Mouse (Mus musculus): ENCODE measurements around the gene Fam198a. TPM values are rescaled to one million over a fixed set of nuclear protein-coding genes. Genes with fewer than 3 reads are reported as not detected.
A peak's percentile ranks its signal among the peaks of the same experiment; 100 is the strongest.

Fam198a gene
- total and polyA plus RNA-seq, 2 experiments from 2014 or later: 1.6 to 5.7 TPM

DNA sequence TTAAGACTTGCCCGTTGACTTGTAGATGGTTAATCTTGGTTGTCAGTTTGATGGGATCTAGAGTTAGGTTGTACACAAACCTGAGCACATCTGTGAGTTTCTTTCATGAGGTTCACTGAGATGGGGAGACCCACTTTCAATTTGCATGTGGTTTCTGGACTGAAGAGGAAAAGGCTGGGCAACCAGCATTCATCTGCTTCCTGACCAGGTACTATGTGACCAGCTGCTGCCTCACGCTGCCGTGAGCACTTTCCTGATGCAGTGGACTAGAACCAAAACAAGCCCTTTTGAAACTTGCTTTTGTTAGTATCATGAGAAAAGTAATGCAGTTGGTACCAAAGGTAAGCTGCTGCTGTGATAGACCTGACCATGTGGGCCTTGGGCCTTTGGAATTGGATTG lies 7.8 kb upstream of the Fam198a start:
- Histone ChIP-seq H3K27ac (ENCODE audit: low read depth, low read length) (no peak overlapping the region), H3K9me3 (ENCODE audit: low read length) (no peaks in the 10 kb centered on the region), H3K36me3 (ENCODE audit: insufficient read depth) (no peaks in the 10 kb centered on the region), H3K9ac (no peak overlapping the region), H3K27me3 (ENCODE audit: insufficient read depth, low read length) (no peaks in the 10 kb centered on the region), H3K4me2 (ENCODE audit: low read depth) (no peak overlapping the region), H3K4me1 (ENCODE audit: insufficient read depth) (no peaks in the 10 kb centered on the region), H3K4me3 (ENCODE audit: low read depth, low read length) (no peak overlapping the region)
- DNase-seq: no peak
- no peak for TF ChIP-seq CTCF (IDR thresholded peaks at IDR 0.05; ENCODE audit: low read depth)
- 94% methylated on average over 3 of the region's 3 CpGs for WGBS
- no peak for ATAC-seq

DNA sequence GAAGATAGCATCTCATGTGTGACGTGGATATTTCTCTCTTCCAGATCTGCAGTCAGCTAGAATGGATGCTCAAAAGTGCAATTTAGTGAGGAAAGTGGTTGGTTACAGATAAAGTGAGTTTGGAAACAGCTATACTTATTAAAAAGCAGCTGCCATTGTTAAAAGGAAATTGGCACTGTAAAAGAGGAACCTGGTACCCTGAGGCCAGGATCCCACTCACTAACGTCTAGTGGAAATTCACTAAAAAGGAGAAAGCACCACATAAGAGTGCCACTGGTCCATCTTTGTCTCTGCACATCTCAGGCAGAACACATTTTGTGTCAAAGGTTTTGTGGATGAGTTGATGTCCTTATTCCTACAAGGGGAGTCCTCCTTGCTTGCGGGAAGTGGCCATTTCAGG lies 7.2 kb upstream of the Fam198a start:
- H3K27me3 ChIP-seq (ENCODE audit: insufficient read depth, low read length): no peaks in the 10 kb centered on the region
- no peak overlapping the region for H3K4me2 ChIP-seq (ENCODE audit: low read depth)
- H3K4me3 ChIP-seq (ENCODE audit: low read depth, low read length): no peak overlapping the region
- no peaks in the 10 kb centered on the region for H3K4me1 ChIP-seq (ENCODE audit: insufficient read depth)
- H3K9me3 ChIP-seq (ENCODE audit: low read length): no peaks in the 10 kb centered on the region
- DNase-seq: no peak
- ATAC-seq: no peak
- no peak overlapping the region for H3K27ac ChIP-seq (ENCODE audit: low read depth, low read length)
- WGBS: 87% methylated on average over 3 of the region's 3 CpGs
- H3K36me3 ChIP-seq (ENCODE audit: insufficient read depth): no peaks in the 10 kb centered on the region
- TF ChIP-seq CTCF (IDR thresholded peaks at IDR 0.05; ENCODE audit: low read depth): no peak
- no peak overlapping the region for H3K9ac ChIP-seq

DNA sequence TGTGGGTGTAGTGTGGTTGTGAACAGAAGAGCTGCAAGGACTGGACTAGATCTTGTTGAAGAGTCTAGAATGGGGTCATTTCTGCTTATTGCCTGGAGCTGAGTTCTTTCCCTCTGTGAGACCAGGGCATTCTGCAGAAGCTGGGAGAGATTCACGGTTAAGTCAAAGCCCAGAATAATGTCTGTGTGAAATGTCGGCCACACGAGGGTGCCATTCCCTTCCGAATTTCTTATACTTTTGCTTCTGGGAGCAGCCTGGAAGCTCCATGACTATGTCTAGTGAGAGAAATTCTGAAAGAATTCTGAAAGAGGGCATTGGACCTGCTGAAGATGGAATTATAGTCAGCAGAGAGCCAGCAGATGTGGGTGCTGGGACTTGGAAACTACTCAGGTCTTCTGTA lies 3.0 kb upstream of the Fam198a start:
- Histone ChIP-seq H3K27ac (ENCODE audit: low read depth, low read length) (no peak overlapping the region), H3K4me3 (ENCODE audit: low read depth, low read length) (no peak overlapping the region), H3K36me3 (ENCODE audit: insufficient read depth) (no peaks in the 10 kb centered on the region), H3K4me2 (ENCODE audit: low read depth) (no peak overlapping the region), H3K4me1 (ENCODE audit: insufficient read depth) (0 out of 2 replicates have a peak, but pooled peaks cover 5% of the 10 kb centered on the region), H3K9me3 (ENCODE audit: low read length) (no peaks in the 10 kb centered on the region), H3K27me3 (ENCODE audit: insufficient read depth, low read length) (no peaks in the 10 kb centered on the region), H3K9ac (no peak overlapping the region)
- ATAC-seq: peak; percentile 79
- WGBS: 12% methylated on average over 4 of the region's 4 CpGs
- peak; percentile 82 for TF ChIP-seq CTCF (IDR thresholded peaks at IDR 0.05; ENCODE audit: low read depth)
- peak; percentile 87 for DNase-seq

DNA sequence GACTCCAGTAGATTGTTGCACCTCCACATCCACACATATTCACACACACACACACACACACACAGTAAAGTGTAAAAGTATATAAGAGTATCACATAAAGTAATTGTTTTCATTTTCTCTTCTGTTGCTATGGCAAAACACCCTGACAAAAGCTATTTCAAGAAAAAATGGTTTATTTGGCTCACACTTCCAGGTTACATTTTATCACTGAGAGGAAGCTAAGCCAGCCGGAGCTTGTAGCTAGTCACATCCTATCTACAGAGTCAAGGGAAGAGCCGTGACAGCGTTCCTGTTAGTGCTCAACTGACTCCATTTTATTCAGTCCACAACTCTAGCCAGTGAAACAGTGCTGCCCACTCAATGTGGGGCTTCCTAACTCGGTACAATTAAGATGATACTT lies 2.4 kb upstream of the Fam198a start:
- Histone ChIP-seq H3K4me1 (ENCODE audit: insufficient read depth) (0 out of 2 replicates have a peak, but pooled peaks cover 5% of the 10 kb centered on the region), H3K9ac (no peak overlapping the region), H3K4me2 (ENCODE audit: low read depth) (no peak overlapping the region), H3K36me3 (ENCODE audit: insufficient read depth) (no peaks in the 10 kb centered on the region), H3K9me3 (ENCODE audit: low read length) (no peaks in the 10 kb centered on the region), H3K27ac (ENCODE audit: low read depth, low read length) (no peak overlapping the region), H3K27me3 (ENCODE audit: insufficient read depth, low read length) (no peaks in the 10 kb centered on the region), H3K4me3 (ENCODE audit: low read depth, low read length) (no peak overlapping the region)
- ATAC-seq (no peak), DNase-seq (peak; percentile 7)
- 75% methylated on average over 4 of the region's 4 CpGs for WGBS
- TF ChIP-seq CTCF (IDR thresholded peaks at IDR 0.05; ENCODE audit: low read depth): no peak

DNA sequence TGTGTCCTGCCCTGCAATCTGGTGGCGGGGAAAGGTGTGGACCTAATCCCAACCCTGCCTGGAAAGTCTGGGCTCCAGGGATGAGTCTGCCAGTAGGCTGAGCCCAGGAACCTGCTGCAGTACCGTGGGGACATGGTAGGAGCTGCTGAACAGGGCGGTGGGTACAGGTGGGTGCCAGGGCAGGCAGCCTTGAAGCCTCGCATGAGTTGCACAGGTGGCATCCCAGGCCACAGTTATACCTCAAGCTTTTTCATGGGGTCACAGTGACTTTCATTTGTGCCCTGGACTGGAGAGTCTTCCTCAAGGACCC lies 281 bp downstream of the Fam198a start:
- WGBS: 26% methylated on average over 4 of the region's 4 CpGs
- H3K4me3 ChIP-seq (ENCODE audit: low read depth, low read length): no peak overlapping the region
- H3K27ac ChIP-seq (ENCODE audit: low read depth, low read length): no peak overlapping the region
- 0 out of 2 replicates have a peak, but pooled peaks cover 5% of the 10 kb centered on the region for H3K4me1 ChIP-seq (ENCODE audit: insufficient read depth)
- DNase-seq (no peak), ATAC-seq (no peak; the same call in 1 of the 2 replicates)
- TF ChIP-seq CTCF (IDR thresholded peaks at IDR 0.05; ENCODE audit: low read depth): no peak
- H3K36me3 ChIP-seq (ENCODE audit: insufficient read depth): no peaks in the 10 kb centered on the region
- peak overlapping the region; percentile 25; the same call in 1 of the 2 replicates for H3K9ac ChIP-seq
- peak overlapping the region; percentile 32 for H3K4me2 ChIP-seq (ENCODE audit: low read depth)
- H3K27me3 ChIP-seq (ENCODE audit: insufficient read depth, low read length): no peaks in the 10 kb centered on the region
- no peaks in the 10 kb centered on the region for H3K9me3 ChIP-seq (ENCODE audit: low read length)

DNA sequence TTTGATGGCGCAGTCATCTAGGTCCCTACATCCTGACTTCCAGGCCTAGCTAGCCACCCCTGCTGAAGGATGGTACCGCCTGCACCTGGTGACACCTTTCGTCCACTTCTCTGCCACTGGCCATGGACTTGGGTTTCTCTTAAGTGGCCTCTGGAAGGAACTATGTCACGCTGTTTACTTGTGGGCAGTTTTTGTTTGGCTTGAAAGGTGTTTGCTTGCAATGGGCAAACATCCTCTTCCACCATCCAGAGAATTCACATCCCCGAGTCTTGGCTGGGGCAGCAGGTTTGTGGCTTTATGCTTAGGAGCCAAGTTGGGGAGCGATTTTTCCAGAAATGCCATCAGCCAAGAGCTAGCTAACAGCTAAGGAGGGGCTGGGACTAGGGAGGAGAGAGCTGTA lies 1.8 kb downstream of the Fam198a start:
- Histone ChIP-seq H3K9me3 (ENCODE audit: low read length) (no peaks in the 10 kb centered on the region), H3K27ac (ENCODE audit: low read depth, low read length) (no peak overlapping the region), H3K4me3 (ENCODE audit: low read depth, low read length) (no peak overlapping the region), H3K4me2 (ENCODE audit: low read depth) (no peak overlapping the region), H3K4me1 (ENCODE audit: insufficient read depth) (0 out of 2 replicates have a peak, but pooled peaks cover 5% of the 10 kb centered on the region), H3K9ac (no peak overlapping the region), H3K36me3 (ENCODE audit: insufficient read depth) (no peaks in the 10 kb centered on the region), H3K27me3 (ENCODE audit: insufficient read depth, low read length) (no peaks in the 10 kb centered on the region)
- 83% methylated on average over 6 of the region's 6 CpGs for WGBS
- TF ChIP-seq CTCF (IDR thresholded peaks at IDR 0.05; ENCODE audit: low read depth): no peak
- no peak for DNase-seq
- ATAC-seq: no peak

DNA sequence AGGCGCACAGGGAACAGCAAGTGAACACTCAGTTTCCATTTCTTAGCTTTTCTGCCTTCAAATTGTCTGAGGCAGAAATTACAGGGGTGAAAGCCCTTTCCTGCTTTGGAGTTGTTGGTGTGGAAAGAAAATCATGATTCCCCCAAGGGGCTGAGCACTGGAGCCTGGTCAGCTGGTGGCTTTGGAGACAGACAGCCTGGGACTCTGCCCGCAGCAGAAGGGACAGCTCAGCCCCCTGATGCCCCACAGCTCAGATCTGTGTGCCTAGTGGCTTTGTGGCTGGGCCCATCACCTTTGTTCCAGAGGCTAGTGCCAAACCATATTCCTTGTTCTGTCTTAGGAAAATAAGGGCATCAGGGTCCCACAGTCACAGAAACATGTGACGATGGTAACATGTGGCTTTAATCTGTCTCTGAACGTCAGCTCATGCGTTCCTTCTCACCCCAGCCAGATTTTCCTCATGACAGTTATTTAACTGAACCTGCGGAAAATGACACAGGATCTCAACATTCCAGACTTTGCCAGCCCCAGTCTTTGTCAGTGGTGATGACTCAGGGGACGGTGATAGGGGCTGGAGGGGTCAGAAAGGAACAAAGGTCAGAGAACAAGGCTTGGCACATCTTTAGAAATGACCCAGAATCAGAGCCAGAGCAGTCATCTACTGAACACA lies 9.3 kb downstream of the Fam198a start:
- H3K9me3 ChIP-seq (ENCODE audit: low read length): no peaks in the 10 kb centered on the region
- no peak for DNase-seq
- H3K4me2 ChIP-seq (ENCODE audit: low read depth): no peak overlapping the region
- 51% methylated on average over 7 of the region's 7 CpGs for WGBS
- no peaks in the 10 kb centered on the region for H3K36me3 ChIP-seq (ENCODE audit: insufficient read depth)
- no peak overlapping the region for H3K27ac ChIP-seq (ENCODE audit: low read depth, low read length)
- H3K27me3 ChIP-seq (ENCODE audit: insufficient read depth, low read length): no peaks in the 10 kb centered on the region
- ATAC-seq: no peak
- H3K4me1 ChIP-seq (ENCODE audit: insufficient read depth): no peaks in the 10 kb centered on the region
- no peak overlapping the region for H3K9ac ChIP-seq
- no peak for TF ChIP-seq CTCF (IDR thresholded peaks at IDR 0.05; ENCODE audit: low read depth)
- no peak overlapping the region for H3K4me3 ChIP-seq (ENCODE audit: low read depth, low read length)

All from forebrain, postnatal 0 days (tissue).